Mouse (Mus musculus) limb, embryonic 11.5 days (tissue): ENCODE results near the gene Msmb. TPM values are rescaled to one million over a fixed set of nuclear protein-coding genes. Genes with fewer than 3 reads are reported as not detected.
A peak's percentile ranks its signal among the peaks of the same experiment; 100 is the strongest.
"Not testable (repeated sequence)": the region's sequence is repeated elsewhere in the genome, so short reads cannot be mapped to it uniquely, and the experiment has no call there.

Experiments
- ATAC-seq: fragments of 200-750 bp; cut with Nextera tagmentation; 2 replicates; pipeline ENCODE4 v1.8.0; 2017; ENCODE audit warnings: low read depth; ENCODE audit not compliant: insufficient number of reproducible peaks, low FRiP score, low TSS enrichment
- DNase-seq: peaks from one replicate; pipeline ENCODE4 v3.0.0-alpha.2; 2015; ENCODE audit warnings: low spot score
- H3K27ac ChIP-seq: fragments of 300-500 bp; sonication (generic); replicated peaks from 2 replicates; pipeline ENCODE4 v1.5.1; 2014; ENCODE audit warnings: low read depth, mild to moderate bottlenecking, low read length
- H3K27me3 ChIP-seq: fragments of 300-500 bp; sonication (generic); 2 replicates; pipeline ENCODE4 v1.6.1; 2014; ENCODE audit warnings: mild to moderate bottlenecking, low read length, mixed read lengths; ENCODE audit not compliant: control insufficient read depth, insufficient read depth
- H3K36me3 ChIP-seq: fragments of 300-500 bp; sonication (generic); 2 replicates; pipeline ENCODE4 v1.6.1; 2014; ENCODE audit warnings: mild to moderate bottlenecking, low read length, moderate library complexity, mixed read lengths; ENCODE audit not compliant: control insufficient read depth, insufficient read depth
- H3K4me1 ChIP-seq: fragments of 300-500 bp; sonication (generic); 2 replicates; pipeline ENCODE4 v1.6.1; 2014; ENCODE audit warnings: low read length, mixed read lengths; ENCODE audit not compliant: control insufficient read depth, insufficient read depth
- H3K4me2 ChIP-seq: fragments of 300-500 bp; sonication (generic); 2 replicates; pipeline ENCODE4 v1.6.1; 2014; ENCODE audit warnings: low read depth, mild to moderate bottlenecking, moderate library complexity; ENCODE audit not compliant: severe bottlenecking
- H3K4me3 ChIP-seq: fragments of 300-500 bp; sonication (generic); 2 replicates; pipeline ENCODE4 v1.5.1; 2014; ENCODE audit warnings: low read depth, low read length
- H3K9ac ChIP-seq: fragments of 300-500 bp; sonication (generic); 2 replicates; pipeline ENCODE4 v1.6.1; 2014; ENCODE audit warnings: mild to moderate bottlenecking, low read length
- H3K9me3 ChIP-seq: fragments of 300-500 bp; sonication (generic); 2 replicates; pipeline ENCODE4 v1.6.1; 2016; ENCODE audit warnings: low read length; ENCODE audit not compliant: control insufficient read depth
- WGBS: fragments of 180-500 bp; shearing (Covaris S2); extraction: QIAGEN DNeasy Blood & Tissue Kit; methylation state at CpG from one replicate; pipeline ENCODE4 v1.1.7; 2014; 5-methylcytosine and 5-hydroxymethylcytosine counted together
- polyA plus RNA-seq: library from polyadenylated mRNA; unstranded; fragments of >200 nt; fragmentation: Nextera tagmentation; extraction: Ambion mirVana; gene quantifications from 2 replicates; pipeline ENCODE4 v1.2.1, GENCODE M21; 2014

Msmb gene
- polyA plus RNA-seq, 1 experiment from 2014 or later = not detected

DNA sequence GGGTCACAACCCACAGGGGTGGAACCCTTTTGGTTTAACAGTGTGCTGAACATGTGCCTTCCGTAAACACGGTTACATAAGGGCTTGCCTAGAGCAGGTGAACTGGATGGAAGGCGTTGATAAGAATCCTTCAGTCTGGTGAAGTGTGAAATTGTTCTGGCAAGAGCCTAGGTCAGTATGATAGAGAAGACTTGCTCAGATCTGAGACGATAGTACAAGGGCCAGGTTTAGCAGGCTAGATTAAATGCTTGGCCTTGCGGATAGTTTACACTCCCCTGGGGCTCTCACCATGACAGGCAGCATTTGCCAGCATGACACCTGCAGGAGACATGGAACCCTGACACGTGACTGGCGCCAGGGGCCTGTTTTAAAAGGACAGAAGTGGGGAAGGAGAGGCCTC lies 36.2 kb upstream of the Msmb start:
- no peak for ATAC-seq
- 58% methylated on average over 7 of the region's 7 CpGs for WGBS

DNA sequence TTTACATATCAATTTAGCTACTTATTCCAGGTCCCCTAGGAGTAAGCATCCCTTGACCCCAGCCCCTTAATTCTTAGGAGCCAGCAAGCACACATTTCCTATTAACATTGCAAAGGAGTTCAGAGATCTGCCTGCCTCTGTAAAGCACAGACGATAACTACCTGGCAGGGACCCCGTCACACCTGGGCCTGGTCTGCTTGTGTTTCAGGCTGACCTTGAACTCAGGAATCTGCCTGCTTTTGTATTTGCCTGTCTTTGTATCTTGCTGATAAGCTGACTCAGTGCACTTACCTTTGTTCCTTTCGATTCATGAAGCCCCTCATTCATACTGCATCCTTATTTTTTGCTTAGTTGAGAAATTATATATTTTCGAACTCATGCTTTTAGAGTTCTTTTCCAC lies 34.9 kb upstream of the Msmb start:
- DNase-seq (no peak), ATAC-seq (no peak)
- no peaks in the 10 kb centered on the region for H3K27me3 ChIP-seq
- no peak overlapping the region for H3K4me2 ChIP-seq
- no peaks in the 10 kb centered on the region for H3K36me3 ChIP-seq
- no peak overlapping the region for H3K4me3 ChIP-seq
- no peaks in the 10 kb centered on the region for H3K9me3 ChIP-seq
- no peak overlapping the region for H3K9ac ChIP-seq
- 87% methylated on average over 4 of the region's 4 CpGs for WGBS
- no peaks in the 10 kb centered on the region for H3K4me1 ChIP-seq
- H3K27ac ChIP-seq = no peak overlapping the region

More for the DNA sequence above, 36.2 kb upstream of the Msmb start:
- Histone ChIP-seq H3K27ac (no peak overlapping the region), H3K9ac (no peak overlapping the region), H3K4me3 (no peak overlapping the region), H3K36me3 (no peaks in the 10 kb centered on the region), H3K4me1 (no peaks in the 10 kb centered on the region), H3K27me3 (no peaks in the 10 kb centered on the region), H3K9me3 (no peaks in the 10 kb centered on the region), H3K4me2 (no peak overlapping the region)
- DNase-seq = no peak

DNA sequence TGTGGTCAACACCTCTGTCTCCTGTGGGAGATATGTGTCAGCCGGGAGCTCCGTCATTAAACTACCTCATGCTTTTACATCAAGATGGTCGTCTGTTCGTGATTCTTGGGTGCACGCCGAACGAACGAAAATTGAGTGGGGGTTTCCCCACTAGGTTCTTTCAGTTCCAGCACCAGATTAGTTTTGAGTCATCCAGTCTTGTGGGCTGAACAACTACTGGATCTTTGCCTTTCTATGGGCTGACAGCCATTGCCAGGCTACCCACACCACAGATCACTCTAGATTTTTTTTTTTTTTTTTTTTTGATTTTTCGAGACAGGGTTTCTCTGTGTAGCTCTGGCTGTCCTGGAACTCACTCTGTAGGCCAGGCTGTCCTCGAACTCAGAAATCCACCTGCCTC lies 29.7 kb upstream of the Msmb start:
- H3K9ac ChIP-seq, ATAC-seq, H3K27me3 ChIP-seq, H3K36me3 ChIP-seq, H3K4me2 ChIP-seq, H3K4me3 ChIP-seq, DNase-seq, H3K9me3 ChIP-seq, H3K27ac ChIP-seq, H3K4me1 ChIP-seq: not testable (repeated sequence)
- WGBS = 96% methylated on average over 9 of the region's 10 CpGs

DNA sequence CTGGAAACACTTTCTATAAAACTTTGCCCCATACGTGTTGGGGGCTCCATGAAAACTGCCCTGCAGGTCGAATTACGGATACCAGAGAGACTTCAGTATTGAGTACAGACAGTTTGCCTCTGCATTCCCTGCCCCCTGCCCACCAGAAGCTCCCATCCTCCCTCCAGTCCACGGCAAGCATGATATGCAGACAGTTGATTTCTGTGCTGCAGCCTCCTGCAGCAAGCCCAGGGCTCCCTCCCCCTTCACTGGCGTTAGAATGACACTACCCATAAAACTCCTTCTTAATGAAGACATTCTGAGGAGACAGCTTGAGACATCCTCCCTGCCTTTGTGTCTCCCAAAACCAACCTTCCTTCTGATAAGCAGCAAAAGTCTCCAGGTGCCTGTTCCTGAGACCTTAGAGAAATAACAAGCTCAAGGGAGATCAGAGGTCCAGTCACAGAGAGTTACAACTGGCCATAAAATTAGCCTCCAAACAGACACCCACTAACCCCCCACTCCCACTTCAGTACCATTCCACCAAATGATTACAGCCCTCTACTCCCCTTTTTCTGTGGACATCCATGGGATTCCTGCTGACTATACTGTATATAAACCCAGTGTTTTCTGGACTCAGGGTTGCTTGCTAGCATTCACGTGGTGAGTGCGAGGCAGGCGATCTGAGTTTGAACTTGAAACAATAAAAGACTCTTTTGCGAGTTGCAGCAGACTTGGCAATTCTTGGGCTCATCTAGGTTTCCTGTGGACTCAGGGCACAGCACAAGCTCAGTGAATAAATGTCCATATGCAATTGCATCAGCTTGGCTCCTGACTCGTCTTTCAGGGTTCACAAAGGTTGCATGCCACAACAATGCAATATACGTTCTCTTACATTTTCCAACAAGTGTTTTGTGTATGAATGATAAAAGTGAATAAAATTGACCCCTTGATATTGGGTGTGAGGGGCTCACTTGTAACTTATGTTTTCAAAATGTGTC lies 20.6 kb upstream of the Msmb start:
- 40% methylated on average over 11 of the region's 11 CpGs for WGBS
- Histone ChIP-seq H3K9me3 (no peaks in the 10 kb centered on the region), H3K36me3 (no peaks in the 10 kb centered on the region), H3K9ac (no peak overlapping the region), H3K4me2 (no peak overlapping the region), H3K4me1 (no peaks in the 10 kb centered on the region), H3K27ac (no peak overlapping the region), H3K27me3 (no peaks in the 10 kb centered on the region), H3K4me3 (no peak overlapping the region)
- ATAC-seq = no peak
- DNase-seq = no peak

DNA sequence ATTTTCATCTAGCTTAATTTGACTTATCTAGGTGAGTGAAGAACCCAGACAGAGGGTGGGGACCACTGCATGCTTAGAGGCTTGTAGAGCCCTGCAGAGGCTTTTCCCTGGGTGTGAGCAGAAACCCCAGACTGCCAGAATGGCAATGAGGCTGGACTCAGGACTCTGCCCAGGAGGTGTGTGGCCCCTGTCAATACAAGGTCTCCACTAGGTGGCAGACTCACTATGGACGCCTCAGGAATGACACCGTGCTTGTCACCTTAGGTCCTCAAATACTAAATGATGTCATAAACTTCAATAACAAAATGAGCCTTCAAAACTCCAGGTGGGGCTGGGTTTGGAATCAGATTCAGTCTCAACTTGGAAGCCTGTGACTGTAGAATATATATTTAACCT lies 19.9 kb upstream of the Msmb start:
- peak; percentile 29 for DNase-seq
- Histone ChIP-seq H3K36me3 (no peaks in the 10 kb centered on the region), H3K4me1 (no peaks in the 10 kb centered on the region), H3K9me3 (no peaks in the 10 kb centered on the region), H3K4me3 (no peak overlapping the region), H3K9ac (no peak overlapping the region), H3K4me2 (no peak overlapping the region), H3K27ac (no peak overlapping the region), H3K27me3 (no peaks in the 10 kb centered on the region)
- no peak for ATAC-seq
- 41% methylated on average over 2 of the region's 2 CpGs for WGBS

DNA sequence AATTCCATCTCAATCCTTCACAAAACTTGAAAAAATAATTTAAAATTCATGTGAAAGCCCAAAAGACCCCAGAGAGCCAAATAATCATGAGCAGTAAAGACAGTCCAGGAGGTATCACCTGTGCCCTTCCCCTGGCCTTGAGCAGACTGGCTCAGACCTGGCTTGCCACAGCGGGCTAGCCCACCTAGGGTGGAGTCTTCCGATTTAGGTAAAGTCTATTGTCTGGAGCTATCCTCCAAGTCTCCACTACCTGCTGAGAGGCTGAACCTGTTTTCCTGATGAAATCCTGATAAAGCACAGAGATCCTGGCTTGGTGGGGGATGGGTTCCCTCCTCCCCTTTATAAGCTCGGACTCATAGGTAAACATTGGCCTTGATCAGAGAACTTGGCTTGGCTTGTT lies 17.6 kb upstream of the Msmb start:
- ATAC-seq = no peak
- 78% methylated on average over 3 of the region's 3 CpGs for WGBS

DNA sequence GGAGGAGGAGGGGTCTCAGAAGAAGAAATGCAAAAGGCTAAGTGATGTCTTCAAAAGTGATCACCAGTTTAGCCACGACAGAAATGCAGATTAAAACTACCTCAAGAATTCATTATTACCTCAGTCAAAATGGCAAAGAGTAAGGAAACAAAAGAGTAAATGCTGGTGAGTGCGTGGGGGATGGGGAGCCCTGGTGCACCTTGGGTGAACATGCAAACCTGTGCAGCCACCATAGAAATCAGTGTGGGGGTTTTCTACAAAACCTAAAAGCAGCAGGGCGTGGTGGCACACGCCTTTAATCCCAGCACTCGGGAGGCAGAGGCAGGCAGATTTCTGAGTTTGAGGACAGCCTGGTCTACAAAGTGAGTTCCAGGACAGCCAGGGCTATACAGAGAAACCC lies 16.6 kb upstream of the Msmb start:
- not testable (repeated sequence) for H3K4me1 ChIP-seq, H3K9ac ChIP-seq, ATAC-seq, H3K4me2 ChIP-seq, H3K4me3 ChIP-seq, H3K27ac ChIP-seq, H3K36me3 ChIP-seq, DNase-seq, H3K27me3 ChIP-seq, H3K9me3 ChIP-seq
- WGBS = 85% methylated on average over 5 of the region's 5 CpGs

More for the DNA sequence above, 17.6 kb upstream of the Msmb start:
- Histone ChIP-seq H3K4me1 (no peaks in the 10 kb centered on the region), H3K4me3 (no peak overlapping the region), H3K27me3 (no peaks in the 10 kb centered on the region), H3K9me3 (no peaks in the 10 kb centered on the region), H3K27ac (no peak overlapping the region), H3K36me3 (no peaks in the 10 kb centered on the region), H3K9ac (no peak overlapping the region), H3K4me2 (no peak overlapping the region)
- no peak for DNase-seq

DNA sequence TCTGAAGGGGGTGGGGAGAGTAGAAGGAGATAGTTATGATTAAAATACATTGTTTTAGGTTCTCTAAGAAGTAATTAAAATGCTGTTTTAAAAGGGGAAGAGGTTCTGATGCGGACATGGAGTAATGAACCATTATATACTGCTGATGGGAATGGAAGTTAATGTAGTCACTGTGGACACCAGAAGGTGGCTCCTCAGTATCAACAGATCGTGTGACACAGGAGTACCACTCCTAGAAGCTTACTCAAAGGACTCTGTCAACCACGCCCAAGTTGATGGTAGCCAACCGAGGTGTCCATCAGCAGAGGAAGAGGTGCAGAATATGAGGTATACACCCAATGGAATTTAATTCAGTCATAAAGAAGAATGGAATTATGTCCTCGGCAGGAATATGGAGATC lies 13.4 kb upstream of the Msmb start:
- H3K27ac ChIP-seq = no peak overlapping the region
- H3K4me3 ChIP-seq = no peak overlapping the region
- ATAC-seq = no peak
- H3K9ac ChIP-seq = no peak overlapping the region
- H3K4me1 ChIP-seq = no peaks in the 10 kb centered on the region
- 82% methylated on average over 5 of the region's 5 CpGs for WGBS
- no peaks in the 10 kb centered on the region for H3K36me3 ChIP-seq
- H3K4me2 ChIP-seq = no peak overlapping the region
- no peaks in the 10 kb centered on the region for H3K9me3 ChIP-seq
- DNase-seq = no peak
- no peaks in the 10 kb centered on the region for H3K27me3 ChIP-seq
